Mouse (Mus musculus) E14TG2a.4 (cell line): Measurements from ENCODE around the gene Nck2.

Experiments used
- CTCF ChIP-seq: conservative IDR thresholded peaks from 2 replicates; pipeline ENCODE4 v1.5.1; 2014; ENCODE audit warnings: low read length
- NANOG ChIP-seq: IDR thresholded peaks from 2 replicates; pipeline ENCODE4 v1.6.1; 2014; ENCODE audit warnings: borderline replicate concordance, low read length, mixed read lengths
- POU5F1 ChIP-seq: IDR thresholded peaks from 2 replicates; pipeline ENCODE4 v1.6.1; 2014; ENCODE audit warnings: low read length, borderline replicate concordance

DNA sequence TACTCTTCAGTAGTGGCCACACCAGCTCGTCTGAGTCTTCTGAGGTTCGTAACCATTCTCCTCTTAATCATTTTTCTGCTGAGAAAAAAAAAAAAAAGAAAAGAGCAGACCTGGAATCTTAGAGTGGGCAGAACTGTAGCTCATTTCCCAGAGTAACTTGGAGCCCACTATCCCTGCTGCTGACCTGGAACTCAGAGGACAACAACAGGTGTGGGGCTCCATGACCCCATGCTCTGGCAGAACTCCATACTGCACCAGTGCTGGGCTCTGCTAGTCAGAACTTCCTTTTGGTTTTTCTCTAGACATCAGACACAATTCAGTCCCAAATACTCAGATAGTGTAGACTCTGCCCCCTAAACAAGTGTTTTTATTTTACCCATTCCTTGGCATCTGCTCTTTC is 49.3 kb upstream of the Nck2 start:
- TF ChIP-seq CTCF (no peak), NANOG (no peak), POU5F1 (no peak)
